Mouse (Mus musculus): ENCODE measurements around the gene Mrpl14. TPM values are rescaled to one million over a fixed set of nuclear protein-coding genes. Genes with fewer than 3 reads are reported as not detected.

Gene Mrpl14
- polyA plus RNA-seq, 2 experiments from 2014 or later: 91.5 to 92.9 TPM

Other genes with a start within 250 kb of the Mrpl14 start
- gene Spats1, start 210.9 kb upstream of the Mrpl14 start, polyA plus RNA-seq (2017; shearing (Covaris generic)): 1 to 10 TPM; 1.1 TPM
- 1 to 10 TPM; 2.4 to 5.1 TPM for gene Aars2, start 179.5 kb upstream of the Mrpl14 start, polyA plus RNA-seq (2017; shearing (Covaris generic))
- gene Tcte1, start 162.9 kb upstream of the Mrpl14 start, polyA plus RNA-seq (2017; shearing (Covaris generic)): not detected
- gene Tmem151b, start 136.6 kb upstream of the Mrpl14 start, polyA plus RNA-seq (2017; shearing (Covaris generic)): under 1 TPM; 0.15 to 0.35 TPM
- gene Nfkbie, start 130.6 kb upstream of the Mrpl14 start, polyA plus RNA-seq (2017; shearing (Covaris generic)): 10 to 100 TPM; 33.1 to 48.1 TPM
- gene Slc35b2, start 122.4 kb upstream of the Mrpl14 start, polyA plus RNA-seq (2017; shearing (Covaris generic)): 10 to 100 TPM; 27.6 to 39.0 TPM
- gene Hsp90ab1, start 113.1 kb upstream of the Mrpl14 start, polyA plus RNA-seq (2017; shearing (Covaris generic)): 1,000 to 10,000 TPM; 1,172 to 1,222 TPM
- gene Slc29a1, start 86.7 kb upstream of the Mrpl14 start, polyA plus RNA-seq (2017; shearing (Covaris generic)): 100 to 1,000 TPM in 1 of 2 experiments, 10 to 100 TPM in 1; 88.0 to 154 TPM
- not detected for gene Mymx, start 84.2 kb upstream of the Mrpl14 start, polyA plus RNA-seq (2017; shearing (Covaris generic))
- 1 to 10 TPM; 1.9 to 2.4 TPM for gene Capn11, start 27.0 kb upstream of the Mrpl14 start, polyA plus RNA-seq (2017; shearing (Covaris generic))
- gene Tmem63b, start 583 bp downstream of the Mrpl14 start, polyA plus RNA-seq (2017; shearing (Covaris generic)): 1 to 10 TPM; 3.8 to 4.8 TPM
- gene 1600014C23Rik, start 47.5 kb downstream of the Mrpl14 start, polyA plus RNA-seq (2017; shearing (Covaris generic)): not detected